Comparison of ENCODE assay signal across 22 mouse cellular contexts in the genomic region with DNA sequence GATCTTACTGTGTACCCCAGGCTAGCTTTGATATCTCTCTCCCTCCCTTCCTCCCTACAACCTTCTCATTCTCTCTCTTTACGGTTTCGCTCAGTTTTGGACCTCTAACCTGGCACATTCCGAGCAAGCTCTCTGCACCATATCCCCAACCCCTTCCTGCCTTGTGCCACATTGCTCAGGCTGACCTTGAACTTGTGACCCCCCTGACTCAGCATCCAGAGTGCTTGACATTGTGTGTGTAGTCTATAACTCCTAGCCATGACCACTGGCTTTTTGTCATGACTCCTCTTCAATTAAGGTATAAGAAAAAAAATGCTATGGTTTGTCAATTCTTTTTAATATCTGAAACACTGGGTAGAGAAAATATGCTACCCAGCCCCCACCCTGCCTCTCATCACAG. TPM values are rescaled to one million over a fixed set of nuclear protein-coding genes. Genes with fewer than 3 reads are reported as not detected.
"Had no signal": no experiment of that assay in that cellular context is flagged by ENCODE, and none has a peak within 500 bp of the region (broad histone marks: within the 10 kb centered on the region; RNA-seq: fewer than 3 reads in every experiment).

No protein-coding gene starts in this region.

- H3K4me2 ChIP-seq: lung, embryonic 15.5 days; midbrain, embryonic 11.5 days; midbrain, embryonic 13.5 days; midbrain, embryonic 15.5 days; neural tube, embryonic 12.5 days; stomach, embryonic 15.5 days had no signal

- ATAC-seq: liver, postnatal 0 days; lung, postnatal 0 days; midbrain, embryonic 13.5 days; midbrain, embryonic 15.5 days had no signal

- H3K9ac ChIP-seq: liver, postnatal 0 days; lung, embryonic 15.5 days; midbrain, embryonic 13.5 days; midbrain, embryonic 15.5 days; neural tube, embryonic 12.5 days; stomach, embryonic 15.5 days had no signal

- H3K9me3 ChIP-seq: lung, embryonic 15.5 days; megakaryocyte, embryonic 14.5 days; midbrain, embryonic 13.5 days; midbrain, embryonic 15.5 days; neural tube, embryonic 12.5 days; stomach, embryonic 15.5 days had no signal

- H3K4me3 ChIP-seq: lung, embryonic 15.5 days; megakaryocyte, embryonic 14.5 days; midbrain, embryonic 13.5 days; midbrain, embryonic 15.5 days; neural tube, embryonic 12.5 days; stomach, embryonic 15.5 days had no signal

- H3K27ac ChIP-seq: lung, embryonic 15.5 days; macrophage; midbrain, embryonic 13.5 days; midbrain, embryonic 15.5 days; neural tube, embryonic 12.5 days; stomach, embryonic 15.5 days; stomach, postnatal 0 days had no signal

- DNase-seq: liver, postnatal 0 days; lung, adult 2 months; lung, postnatal 14 days; lung, postnatal 36 days; right cerebral cortex, postnatal 14 days; thymus, adult 2 months; thymus, postnatal 36 days had no signal

- H3K27me3 ChIP-seq: lung, embryonic 15.5 days; midbrain, embryonic 13.5 days; midbrain, embryonic 15.5 days; neural tube, embryonic 12.5 days; stomach, embryonic 15.5 days had no signal

- H3K36me3 ChIP-seq: lung, embryonic 15.5 days; midbrain, embryonic 13.5 days; midbrain, embryonic 15.5 days; neural tube, embryonic 12.5 days; stomach, embryonic 15.5 days had no signal

RNA-seq across cellular contexts. Expression of a gene that starts 1.2 kb away (rescaled TPM):
- total RNA-seq: megakaryocyte progenitor cell, adult 5-6 weeks; midbrain, postnatal 0 days; monocyte, adult 5-6 weeks; neutrophil, adult 5-6 weeks had no signal
- polyA plus RNA-seq: liver, postnatal 0 days; lung, adult 2 months; lung, embryonic 15.5 days; lung, postnatal 0 days; macrophage; midbrain, embryonic 11.5 days; midbrain, embryonic 13.5 days; midbrain, embryonic 15.5 days; spleen, adult 2 months; stomach, postnatal 0 days; thymus, adult 2 months had no signal
